14 mouse cellular contexts compared by ENCODE assay signal in the genomic region with DNA sequence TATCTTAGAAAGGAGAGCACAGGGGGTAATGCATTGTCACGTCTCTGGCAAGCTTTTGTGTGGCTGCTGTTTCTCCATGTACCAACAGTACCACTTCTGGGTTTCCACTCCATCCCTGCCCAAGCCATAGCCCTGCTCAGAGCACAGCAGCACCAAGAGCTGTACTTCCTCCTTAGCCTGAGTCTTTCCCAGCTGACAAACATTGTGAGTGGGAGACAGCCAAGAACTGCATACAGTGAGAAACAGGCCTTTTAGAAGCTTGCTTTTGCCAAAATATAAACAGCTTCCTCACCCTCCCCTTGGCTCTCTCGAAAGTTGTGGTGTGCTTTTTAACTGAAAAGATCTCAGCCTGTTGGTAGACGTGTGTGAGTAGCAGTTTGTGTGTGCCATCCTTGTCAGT.
DNase-seq lines count a peak whose midpoint lies in the region; ATAC-seq and TF ChIP-seq lines count a peak whose summit lies in the region.
"Had no signal": no experiment of that assay in that cellular context is flagged by ENCODE, and none has a peak within 500 bp of the region (broad histone marks: within the 10 kb centered on the region; RNA-seq: fewer than 3 reads in every experiment).

No protein-coding gene starts in this region.

- TF ChIP-seq CTCF in lung, postnatal 0 days (IDR thresholded peaks at IDR 0.05): no peak

- no peaks in the 10 kb centered on the region for H3K27me3 ChIP-seq in heart, embryonic 11.5 days (ENCODE audit: control insufficient read depth, insufficient read depth, low read length)
- no peaks in the 10 kb centered on the region for H3K27me3 ChIP-seq in lung, postnatal 0 days (replicated peaks; ENCODE audit: insufficient read depth, low read length)
- no peaks in the 10 kb centered on the region for H3K27me3 ChIP-seq in intestine, embryonic 15.5 days (replicated peaks)
- no peaks in the 10 kb centered on the region for H3K27me3 ChIP-seq in stomach, embryonic 16.5 days (ENCODE audit: control insufficient read depth, insufficient read depth, low read length)
- H3K27me3 ChIP-seq: liver, embryonic 12.5 days had no signal

- H3K9me3 ChIP-seq in heart, embryonic 11.5 days (replicated peaks; ENCODE audit: control insufficient read depth, low read length): no peaks in the 10 kb centered on the region
- no peaks in the 10 kb centered on the region for H3K9me3 ChIP-seq in lung, postnatal 0 days (ENCODE audit: low read length)
- H3K9me3 ChIP-seq in intestine, embryonic 15.5 days: no peaks in the 10 kb centered on the region
- no peaks in the 10 kb centered on the region for H3K9me3 ChIP-seq in stomach, embryonic 16.5 days (replicated peaks; ENCODE audit: control insufficient read depth, low read length)
- H3K9me3 ChIP-seq: liver, embryonic 12.5 days; midbrain, embryonic 10.5 days had no signal

- H3K4me2 ChIP-seq in heart, embryonic 11.5 days: no peak overlapping the region
- H3K4me2 ChIP-seq in lung, postnatal 0 days (replicated peaks; ENCODE audit: low read depth, low read length): no peak overlapping the region
- no peak overlapping the region for H3K4me2 ChIP-seq in intestine, embryonic 15.5 days (replicated peaks)
- H3K4me2 ChIP-seq in stomach, embryonic 16.5 days (ENCODE audit: low read depth, low read length): no peak overlapping the region
- H3K4me2 ChIP-seq: liver, embryonic 12.5 days had no signal

- H3K36me3 ChIP-seq in heart, embryonic 11.5 days (ENCODE audit: control insufficient read depth, insufficient read depth, low read length): no peaks in the 10 kb centered on the region
- H3K36me3 ChIP-seq in lung, postnatal 0 days (ENCODE audit: insufficient read depth, low read length): no peaks in the 10 kb centered on the region
- H3K36me3 ChIP-seq in intestine, embryonic 15.5 days: no peaks in the 10 kb centered on the region
- H3K36me3 ChIP-seq in stomach, embryonic 16.5 days (ENCODE audit: control insufficient read depth, insufficient read depth, low read length): no peaks in the 10 kb centered on the region
- H3K36me3 ChIP-seq: liver, embryonic 12.5 days; midbrain, embryonic 10.5 days had no signal

- no peak for ATAC-seq in heart, embryonic 11.5 days (replicated peaks; ENCODE audit: insufficient number of reproducible peaks, low FRiP score, low TSS enrichment)
- peak; percentile 57 for ATAC-seq in lung, postnatal 0 days
- no peak for ATAC-seq in intestine, embryonic 15.5 days
- peak; percentile 62; the same call in 1 of the 2 replicates for ATAC-seq in stomach, embryonic 16.5 days (ENCODE audit: insufficient read depth, low FRiP score)
- no peak for ATAC-seq in erythroblast, adult 5-6 weeks (replicated peaks; ENCODE audit: low FRiP score, poor library complexity, severe bottlenecking)
- ATAC-seq: inflammation-experienced regulatory T-cells, adult 6 months; liver, embryonic 12.5 days had no signal

- no peak overlapping the region for H3K4me3 ChIP-seq in heart, embryonic 11.5 days (ENCODE audit: low read depth, low read length)
- H3K4me3 ChIP-seq in lung, postnatal 0 days (ENCODE audit: low read depth, low read length): no peak overlapping the region
- H3K4me3 ChIP-seq in intestine, embryonic 15.5 days (replicated peaks): no peak overlapping the region
- H3K4me3 ChIP-seq in stomach, embryonic 16.5 days (replicated peaks; ENCODE audit: low read length): no peak overlapping the region
- H3K4me3 ChIP-seq: left cerebral cortex, adult 2 months; liver, embryonic 12.5 days; midbrain, embryonic 10.5 days had no signal

- no peak for TF ChIP-seq EP300 in lung, postnatal 0 days (IDR thresholded peaks at IDR 0.05)

- no peak overlapping the region for H3K27ac ChIP-seq in heart, embryonic 11.5 days (ENCODE audit: low read depth, low read length)
- peak overlapping the region; percentile 54; the same call in 1 of the 2 replicates for H3K27ac ChIP-seq in lung, postnatal 0 days (ENCODE audit: low read length)
- peak overlapping the region; percentile 58 for H3K27ac ChIP-seq in intestine, embryonic 15.5 days
- H3K27ac ChIP-seq in stomach, embryonic 16.5 days (ENCODE audit: low read length): peak overlapping the region; percentile 76
- H3K27ac ChIP-seq: left cerebral cortex, adult 2 months; liver, embryonic 12.5 days; midbrain, embryonic 10.5 days had no signal

- H3K4me1 ChIP-seq in heart, embryonic 11.5 days (ENCODE audit: control insufficient read depth, insufficient read depth, low read length): peaks cover 16% of the 10 kb centered on the region
- H3K4me1 ChIP-seq in lung, postnatal 0 days (ENCODE audit: insufficient read depth, low read depth, low read length): no peaks in the 10 kb centered on the region
- H3K4me1 ChIP-seq in intestine, embryonic 15.5 days (replicated peaks): peaks cover 9% of the 10 kb centered on the region
- peaks cover 13% of the 10 kb centered on the region for H3K4me1 ChIP-seq in stomach, embryonic 16.5 days (ENCODE audit: control insufficient read depth, insufficient read depth, low read length)

- 68% methylated on average over 3 of the region's 3 CpGs for WGBS in heart, embryonic 11.5 days (ENCODE audit: insufficient replicate concordance)
- 34% methylated on average over 3 of the region's 3 CpGs for WGBS in lung, postnatal 0 days
- WGBS in intestine, embryonic 15.5 days: 33% methylated on average over 3 of the region's 3 CpGs
- 40% methylated on average over 3 of the region's 3 CpGs for WGBS in stomach, embryonic 16.5 days

- H3K9ac ChIP-seq in heart, embryonic 11.5 days (ENCODE audit: low read depth, low read length): peak overlapping the region; percentile 12; the same call in 1 of the 2 replicates
- no peak overlapping the region for H3K9ac ChIP-seq in lung, postnatal 0 days (replicated peaks; ENCODE audit: low read depth)
- H3K9ac ChIP-seq in intestine, embryonic 15.5 days: no peak overlapping the region
- H3K9ac ChIP-seq in stomach, embryonic 16.5 days (ENCODE audit: low read length): no peak overlapping the region
- H3K9ac ChIP-seq: liver, embryonic 12.5 days had no signal

- no peak for DNase-seq in heart, adult 8-10 months (ENCODE audit: low spot score)
- DNase-seq in lung, postnatal 0 days (ENCODE audit: low spot score): peak; percentile 37
- no peak for DNase-seq in lung, postnatal 36 days
- DNase-seq in urinary bladder, adult 2 months (ENCODE audit: low spot score): no peak
- DNase-seq: cerebellum, postnatal 36 days; right cerebral cortex, postnatal 4 days had no signal

Comparison
In these comparisons a context has a peak if more than half of its experiments do, and no peak if none do; other contexts are left out.
1. ATAC-seq: peak in lung, postnatal 0 days (single experiment) and stomach, embryonic 16.5 days (single experiment); none in heart, embryonic 11.5 days (single experiment), intestine, embryonic 15.5 days (single experiment) and erythroblast, adult 5-6 weeks (single experiment).